Mouse (Mus musculus): ENCODE data around the gene Rpia.

- TF ChIP-seq CTCF (conservative IDR thresholded peaks at IDR 0.05; ENCODE audit: low read length) (no peak), NANOG (IDR thresholded peaks at IDR 0.05; ENCODE audit: borderline replicate concordance, low read length) (no peak), POU5F1 (IDR thresholded peaks at IDR 0.05; ENCODE audit: borderline replicate concordance, low read length) (no peak)
Measured at GRCm38 (mm10) chr6:70796940-70797339, 4.9 kb upstream of the Rpia start.
